Mouse (Mus musculus): Measurements from ENCODE around the gene Grik4.

Gene Grik4

GRCm38 (mm10) chr9:42573180-42573579 lies 371.1 kb downstream of the Grik4 start:
- in situ Hi-C loops (cut with MboI) = no loop called here

GRCm38 (mm10) chr9:42565921-42566320 lies 378.4 kb downstream of the Grik4 start:
- in situ Hi-C loops (cut with MboI) = no loop called here

- in situ Hi-C loops (cut with MboI) = no loop called here
Observed at GRCm38 (mm10) chr9:42555186-42555585, 389.1 kb downstream of the Grik4 start.

- in situ Hi-C loops (cut with MboI) = no loop called here
Observed at GRCm38 (mm10) chr9:42550116-42550515, 394.2 kb downstream of the Grik4 start.

- in situ Hi-C loops (cut with MboI) = no loop called here
Observed at GRCm38 (mm10) chr9:42548981-42549380, 395.3 kb downstream of the Grik4 start.

- in situ Hi-C loops (cut with MboI) = no loop called here
Observed at GRCm38 (mm10) chr9:42544521-42544920, 399.8 kb downstream of the Grik4 start.

GRCm38 (mm10) chr9:42533491-42533890 lies 410.8 kb downstream of the Grik4 start:
- in situ Hi-C loops (cut with MboI) = no loop called here

GRCm38 (mm10) chr9:42533041-42533440 lies 411.3 kb downstream of the Grik4 start:
- in situ Hi-C loops (cut with MboI) = no loop called here

GRCm38 (mm10) chr9:42531951-42532350 lies 412.3 kb downstream of the Grik4 start:
- in situ Hi-C loops (cut with MboI) = no loop called here

- in situ Hi-C loops (cut with MboI) = no loop called here
Observed at GRCm38 (mm10) chr9:42530221-42531152, 413.8 kb downstream of the Grik4 start.

- in situ Hi-C loops (cut with MboI) = no loop called here
Observed at GRCm38 (mm10) chr9:42520587-42521084, 423.7 kb downstream of the Grik4 start.

GRCm38 (mm10) chr9:42518163-42518562 lies 426.1 kb downstream of the Grik4 start:
- in situ Hi-C loops (cut with MboI) = no loop called here

- in situ Hi-C loops (cut with MboI) = no loop called here
Observed at GRCm38 (mm10) chr9:42513159-42513558, 431.1 kb downstream of the Grik4 start.

GRCm38 (mm10) chr9:42512312-42512711 lies 432.0 kb downstream of the Grik4 start:
- in situ Hi-C loops (cut with MboI) = no loop called here

- in situ Hi-C loops (cut with MboI) = no loop called here
Observed at GRCm38 (mm10) chr9:42508235-42508634, 436.1 kb downstream of the Grik4 start.

GRCm38 (mm10) chr9:42507709-42508108 lies 436.6 kb downstream of the Grik4 start, which contains the start of gene Tbcel:
Gene Tbcel (minus strand): TSS chr9:42507809.
- in situ Hi-C loops (cut with MboI) = no loop called here

- in situ Hi-C loops (cut with MboI) = no loop called here
Observed at GRCm38 (mm10) chr9:42507022-42507421, 437.3 kb downstream of the Grik4 start.

GRCm38 (mm10) chr9:42504971-42505510 lies 439.3 kb downstream of the Grik4 start:
- in situ Hi-C loops (cut with MboI) = no loop called here

- in situ Hi-C loops (cut with MboI) = no loop called here
Observed at GRCm38 (mm10) chr9:42504559-42504958, 439.7 kb downstream of the Grik4 start.

- in situ Hi-C loops (cut with MboI) = no loop called here
Observed at GRCm38 (mm10) chr9:42503709-42504108, 440.6 kb downstream of the Grik4 start.

GRCm38 (mm10) chr9:42496296-42496695 lies 448.0 kb downstream of the Grik4 start:
- in situ Hi-C loops (cut with MboI) = no loop called here

GRCm38 (mm10) chr9:42491780-42492179 lies 452.5 kb downstream of the Grik4 start:
- in situ Hi-C loops (cut with MboI) = no loop called here

All from mature B cell (primary cell).